Mouse (Mus musculus) layer of hippocampus, postnatal 36 days (tissue): ENCODE measurements at regions not wholly inside any gene's neighbourhood (a gene's known extent, or its start where the extent isn't known, plus 50 kb on each side); places are given as distances from the start of the nearest gene placed in this dataset.
A peak's percentile ranks its signal among the peaks of the same experiment; 100 is the strongest.
"Not testable (repeated sequence)": the region's sequence is repeated elsewhere in the genome, so short reads cannot be mapped to it uniquely, and the experiment has no call there.

ENCODE experiments used
- DNase-seq, 2 experiments: peaks; one replicate each; pipeline ENCODE4 v3.0.0; 2022

- DNase-seq, result no peak
These were observed 570.8 kb upstream of the Smc2 start for GRCm38 (mm10) chr4:51868250-51868649.

- DNase-seq, result not testable (repeated sequence)
These were observed 570.3 kb upstream of the Smc2 start for GRCm38 (mm10) chr4:51868716-51869115.

- DNase-seq, result no peak
These were observed 553.6 kb upstream of the Smc2 start for GRCm38 (mm10) chr4:51885460-51885859.

- no peak for DNase-seq
These were observed 549.8 kb upstream of the Smc2 start for GRCm38 (mm10) chr4:51889280-51889679.

- DNase-seq, result no peak
These were observed 510.8 kb upstream of the Smc2 start for GRCm38 (mm10) chr4:51928245-51928644.

GRCm38 (mm10) chr4:51969751-51970150, 469.3 kb upstream of the Smc2 start:
- peak in 1 of 2 experiments; percentile 6 for DNase-seq

GRCm38 (mm10) chr4:51978962-51979361, 460.1 kb upstream of the Smc2 start:
- no peak for DNase-seq

GRCm38 (mm10) chr4:51992482-51992881, 446.6 kb upstream of the Smc2 start:
- no peak for DNase-seq

- no peak for DNase-seq
These were observed 402.2 kb upstream of the Smc2 start for GRCm38 (mm10) chr4:52036765-52037353.

GRCm38 (mm10) chr4:52043404-52043803, 395.6 kb upstream of the Smc2 start:
- no peak for DNase-seq

GRCm38 (mm10) chr4:52050948-52051347, 388.1 kb upstream of the Smc2 start:
- peak in 1 of 2 experiments; percentile 13 for DNase-seq

GRCm38 (mm10) chr4:52056031-52056430, 383.0 kb upstream of the Smc2 start:
- DNase-seq, result no peak

GRCm38 (mm10) chr4:52060031-52060430, 379.0 kb upstream of the Smc2 start:
- no peak for DNase-seq

GRCm38 (mm10) chr4:52099187-52099586, 339.9 kb upstream of the Smc2 start:
- DNase-seq, result no peak

- no peak for DNase-seq
These were observed 333.2 kb upstream of the Smc2 start for GRCm38 (mm10) chr4:52105887-52106286.

GRCm38 (mm10) chr4:52117765-52118290, 321.2 kb upstream of the Smc2 start:
- no peak for DNase-seq

GRCm38 (mm10) chr4:52118439-52119072, 320.5 kb upstream of the Smc2 start:
- no peak for DNase-seq

GRCm38 (mm10) chr4:52152565-52153164, 286.4 kb upstream of the Smc2 start:
- peak in 1 of 2 experiments; percentile 3 for DNase-seq

- DNase-seq, result no peak
These were observed 262.8 kb upstream of the Smc2 start for GRCm38 (mm10) chr4:52176240-52176639.

GRCm38 (mm10) chr4:52197777-52198176, 241.3 kb upstream of the Smc2 start:
- DNase-seq, result no peak

- no peak for DNase-seq
These were observed 228.4 kb upstream of the Smc2 start for GRCm38 (mm10) chr4:52210601-52211000.

GRCm38 (mm10) chr4:52211022-52211421, 228.0 kb upstream of the Smc2 start:
- peak in 1 of 2 experiments; percentile 2 for DNase-seq

GRCm38 (mm10) chr4:52213363-52213762, 225.7 kb upstream of the Smc2 start:
- no peak for DNase-seq
